Mouse (Mus musculus): ENCODE measurements around the gene Speer4e.
"Not testable (repeated sequence)": the region's sequence is repeated elsewhere in the genome, so short reads cannot be mapped to it uniquely, and the experiment has no call there.

DNA sequence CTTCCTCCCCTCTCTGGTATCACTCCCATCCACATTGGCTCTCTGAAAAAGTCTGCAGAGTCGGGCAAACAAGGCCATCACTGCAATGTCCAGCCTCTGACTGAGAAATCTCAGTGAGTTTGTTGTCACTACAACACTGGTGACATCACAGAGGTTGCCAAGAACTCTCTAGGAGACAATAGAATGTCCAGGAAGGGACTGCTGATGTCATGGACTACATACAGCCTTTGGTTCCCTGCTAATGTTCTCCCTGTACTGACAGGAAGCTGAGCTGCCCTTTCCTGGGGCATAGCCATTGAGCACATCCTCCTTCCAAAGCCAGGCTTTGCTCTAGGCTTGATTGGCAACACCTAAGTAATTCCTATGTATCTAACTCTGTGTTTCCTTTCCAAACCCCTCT lies at the start of gene Speer4e:
- TF ChIP-seq EP300, CTCF (IDR thresholded peaks at IDR 0.05): not testable (repeated sequence)
